Mouse (Mus musculus): ENCODE results near the gene Fam163b. TPM values are rescaled to one million over a fixed set of nuclear protein-coding genes. Genes with fewer than 3 reads are reported as not detected.

Gene Fam163b
- polyA plus RNA-seq, 1 experiment from 2014 or later = 3.0 TPM

GRCm38 (mm10) chr2:27067996-27068395 is 74.3 kb downstream of the Fam163b start:
- no peak overlapping the region for H3K4me3 ChIP-seq
- no peak overlapping the region for H3K9ac ChIP-seq
- no peak for ATAC-seq (ENCODE audit: low read depth)
- no peak overlapping the region for H3K27ac ChIP-seq (replicated peaks)
- H3K36me3 ChIP-seq = no peaks in the 10 kb centered on the region
- no peaks in the 10 kb centered on the region for H3K9me3 ChIP-seq
- peaks cover 23% of the 10 kb centered on the region for H3K4me1 ChIP-seq (replicated peaks)
- H3K4me2 ChIP-seq = no peak overlapping the region
- WGBS = 28% methylated on average over 2 of the region's 2 CpGs
- H3K27me3 ChIP-seq = no peaks in the 10 kb centered on the region; the same call in 1 of the 2 replicates

GRCm38 (mm10) chr2:27067124-27067523 is 75.2 kb downstream of the Fam163b start:
- peaks cover 23% of the 10 kb centered on the region for H3K4me1 ChIP-seq (replicated peaks)
- no peaks in the 10 kb centered on the region for H3K27me3 ChIP-seq
- H3K9me3 ChIP-seq = no peaks in the 10 kb centered on the region
- ATAC-seq (ENCODE audit: low read depth) = no peak
- H3K4me2 ChIP-seq = no peak overlapping the region
- H3K9ac ChIP-seq = no peak overlapping the region
- H3K36me3 ChIP-seq = no peaks in the 10 kb centered on the region
- 87% methylated on average over 2 of the region's 2 CpGs for WGBS
- H3K4me3 ChIP-seq = no peak overlapping the region
- H3K27ac ChIP-seq (replicated peaks) = no peak overlapping the region

Other genes with a start within 250 kb of the Fam163b start
- 27.6 and 29.0 TPM in 2 replicates for gene Surf6, start 239.6 kb downstream of the Fam163b start, polyA plus RNA-seq (2015; fragmentation: Nextera tagmentation; extraction: Ambion mirVana)
- 129 TPM in 2 replicates for gene Med22, start 231.8 kb downstream of the Fam163b start, polyA plus RNA-seq (2015; fragmentation: Nextera tagmentation; extraction: Ambion mirVana)
- 457 and 479 TPM in 2 replicates for gene Rpl7a, start 231.7 kb downstream of the Fam163b start, polyA plus RNA-seq (2015; fragmentation: Nextera tagmentation; extraction: Ambion mirVana)
- 55.8 and 64.2 TPM in 2 replicates for gene Surf2, start 226.1 kb downstream of the Fam163b start, polyA plus RNA-seq (2015; fragmentation: Nextera tagmentation; extraction: Ambion mirVana)
- gene Surf1, start 226.0 kb downstream of the Fam163b start, polyA plus RNA-seq (2015; fragmentation: Nextera tagmentation; extraction: Ambion mirVana) = 78.8 and 86.4 TPM in 2 replicates
- 115 and 119 TPM in 2 replicates for gene Surf4, start 208.6 kb downstream of the Fam163b start, polyA plus RNA-seq (2015; fragmentation: Nextera tagmentation; extraction: Ambion mirVana)
- gene Stkld1, start 208.4 kb downstream of the Fam163b start, polyA plus RNA-seq (2015; fragmentation: Nextera tagmentation; extraction: Ambion mirVana) = 0.11 and 0.61 TPM in 2 replicates
- 31.8 and 33.7 TPM in 2 replicates for gene Rexo4, start 178.1 kb downstream of the Fam163b start, polyA plus RNA-seq (2015; fragmentation: Nextera tagmentation; extraction: Ambion mirVana)
- gene Adamts13, start 169.1 kb downstream of the Fam163b start, polyA plus RNA-seq (2015; fragmentation: Nextera tagmentation; extraction: Ambion mirVana) = not detected in 2 replicates
- gene Cacfd1, start 132.6 kb downstream of the Fam163b start, polyA plus RNA-seq (2015; fragmentation: Nextera tagmentation; extraction: Ambion mirVana) = 114 and 120 TPM in 2 replicates
- 8.3 and 9.3 TPM in 2 replicates for gene Slc2a6, start 114.5 kb downstream of the Fam163b start, polyA plus RNA-seq (2015; fragmentation: Nextera tagmentation; extraction: Ambion mirVana)
- 1.3 and 5.9 TPM in 2 replicates for gene Mymk, start 70.3 kb downstream of the Fam163b start, polyA plus RNA-seq (2015; fragmentation: Nextera tagmentation; extraction: Ambion mirVana)
- 9.1 and 9.2 TPM in 2 replicates for gene Adamtsl2, start 63.1 kb downstream of the Fam163b start, polyA plus RNA-seq (2015; fragmentation: Nextera tagmentation; extraction: Ambion mirVana)
- 0.41 and 0.67 TPM in 2 replicates for gene Dbh, start 22.7 kb upstream of the Fam163b start, polyA plus RNA-seq (2015; fragmentation: Nextera tagmentation; extraction: Ambion mirVana)
- 5.0 and 6.3 TPM in 2 replicates for gene Sardh, start 105.8 kb upstream of the Fam163b start, polyA plus RNA-seq (2015; fragmentation: Nextera tagmentation; extraction: Ambion mirVana)